Mouse (Mus musculus): ENCODE results near the gene Zkscan3.

The Zkscan3 gene

GRCm38 (mm10) chr13:21397486-21397885 lies 5.1 kb downstream of the Zkscan3 start:
- no peak for DNase-seq (ENCODE audit: low spot score)

GRCm38 (mm10) chr13:21396048-21396447 lies 6.5 kb downstream of the Zkscan3 start:
- peak; percentile 4 for DNase-seq (ENCODE audit: low spot score)

- DNase-seq (ENCODE audit: low spot score): no peak
Observed at GRCm38 (mm10) chr13:21395623-21396022, 6.9 kb downstream of the Zkscan3 start.

GRCm38 (mm10) chr13:21395211-21395610 lies 7.3 kb downstream of the Zkscan3 start:
- no peak for DNase-seq (ENCODE audit: low spot score)

- DNase-seq (ENCODE audit: low spot score): no peak
Observed at GRCm38 (mm10) chr13:21377773-21378172, 24.8 kb downstream of the Zkscan3 start.

- no peak for DNase-seq (ENCODE audit: low spot score)
Observed at GRCm38 (mm10) chr13:21372700-21373099, 29.9 kb downstream of the Zkscan3 start.

- no peak for DNase-seq (ENCODE audit: low spot score)
Observed at GRCm38 (mm10) chr13:21366635-21367034, 35.9 kb downstream of the Zkscan3 start.

- no peak for DNase-seq (ENCODE audit: low spot score)
Observed at GRCm38 (mm10) chr13:21363719-21364118, 38.8 kb downstream of the Zkscan3 start.

GRCm38 (mm10) chr13:21362621-21363248 lies 39.8 kb downstream of the Zkscan3 start, which contains the start of gene Zscan12:
Zscan12 (plus strand) TSS chr13:21362820.
- peak; percentile 91 for DNase-seq (ENCODE audit: low spot score)

- DNase-seq (ENCODE audit: low spot score): no peak
Observed at GRCm38 (mm10) chr13:21350593-21350992, 52.0 kb downstream of the Zkscan3 start.

GRCm38 (mm10) chr13:21346610-21347009 lies 55.9 kb downstream of the Zkscan3 start, which contains the start of gene Olfr1367:
Olfr1367 (plus strand) TSS chr13:21346910.
- no peak for DNase-seq (ENCODE audit: low spot score)
